Mouse (Mus musculus) heart, embryonic 10.5 days (tissue): ENCODE data around the gene Slc8a2. TPM values are rescaled to one million over a fixed set of nuclear protein-coding genes. Genes with fewer than 3 reads are reported as not detected.

Experiments
- DNase-seq: peaks from one replicate; pipeline ENCODE4 v3.0.0-alpha.2; 2017; ENCODE audit warnings: low spot score
- H3K27ac ChIP-seq: fragments of 300-500 bp; sonication (generic); 2 replicates; pipeline ENCODE4 v1.5.1; 2016; ENCODE audit warnings: mild to moderate bottlenecking
- H3K27me3 ChIP-seq: fragments of 300-500 bp; sonication (generic); 2 replicates; pipeline ENCODE4 v1.6.1; 2016; ENCODE audit warnings: mild to moderate bottlenecking; ENCODE audit not compliant: poor library complexity, insufficient read depth, severe bottlenecking
- H3K36me3 ChIP-seq: fragments of 300-500 bp; sonication (generic); 2 replicates; pipeline ENCODE4 v1.6.1; 2016; ENCODE audit warnings: mild to moderate bottlenecking, moderate library complexity
- H3K4me1 ChIP-seq: fragments of 300-500 bp; sonication (generic); 2 replicates; pipeline ENCODE4 v1.6.1; 2016; ENCODE audit warnings: mild to moderate bottlenecking
- H3K4me3 ChIP-seq: fragments of 300-500 bp; sonication (generic); 2 replicates; pipeline ENCODE4 v1.5.1; 2016; ENCODE audit warnings: mild to moderate bottlenecking, moderate library complexity
- H3K9me3 ChIP-seq: fragments of 300-500 bp; sonication (generic); 2 replicates; pipeline ENCODE4 v1.6.1; 2016; ENCODE audit warnings: mild to moderate bottlenecking, moderate library complexity
- WGBS: fragments of 180-500 bp; shearing (Covaris S2); methylation state at CpG from one replicate; pipeline ENCODE4 v1.1.7; 2016; 5-methylcytosine and 5-hydroxymethylcytosine counted together
- polyA plus RNA-seq: library from polyadenylated mRNA; unstranded; fragments of >200 nt; fragmentation: Nextera tagmentation; extraction: Ambion mirVana; gene quantifications from 2 replicates; pipeline ENCODE4 v1.2.1, GENCODE M21; 2016

The Slc8a2 gene
- polyA plus RNA-seq, 1 experiment from 2014 or later: 0.24 TPM

GRCm38 (mm10) chr7:16129846-16130691, 443 bp downstream of the Slc8a2 start:
- WGBS: 2% methylated on average over 37 of the region's 38 CpGs
- H3K27ac ChIP-seq: peak overlapping the region; percentile 87
- peaks cover 31% of the 10 kb centered on the region; the same call in 1 of the 2 replicates for H3K27me3 ChIP-seq
- peak overlapping the region; percentile 75 for H3K4me3 ChIP-seq
- H3K36me3 ChIP-seq: peaks cover 29% of the 10 kb centered on the region
- peaks cover 38% of the 10 kb centered on the region for H3K4me1 ChIP-seq
- peak; percentile 88 for DNase-seq
- no peaks in the 10 kb centered on the region for H3K9me3 ChIP-seq

- DNase-seq: no peak
- H3K9me3 ChIP-seq: no peaks in the 10 kb centered on the region
- H3K27me3 ChIP-seq: peaks cover 31% of the 10 kb centered on the region; the same call in 1 of the 2 replicates
- no peak overlapping the region for H3K27ac ChIP-seq
- H3K36me3 ChIP-seq: peaks cover 19% of the 10 kb centered on the region
- peak overlapping the region; percentile 75 for H3K4me3 ChIP-seq
- peaks cover 38% of the 10 kb centered on the region for H3K4me1 ChIP-seq
- 39% methylated on average over 13 of the region's 13 CpGs for WGBS
Observed at GRCm38 (mm10) chr7:16130956-16131634, 1.5 kb downstream of the Slc8a2 start.

- DNase-seq: no peak
- 16% methylated on average over 7 of the region's 7 CpGs for WGBS
- no peak overlapping the region for H3K27ac ChIP-seq
- no peaks in the 10 kb centered on the region for H3K9me3 ChIP-seq
- peaks cover 38% of the 10 kb centered on the region for H3K4me1 ChIP-seq
- H3K36me3 ChIP-seq: peaks cover 10% of the 10 kb centered on the region
- peaks cover 31% of the 10 kb centered on the region; the same call in 1 of the 2 replicates for H3K27me3 ChIP-seq
- no peak overlapping the region for H3K4me3 ChIP-seq
Observed at GRCm38 (mm10) chr7:16132161-16132581, 2.5 kb downstream of the Slc8a2 start.

GRCm38 (mm10) chr7:16132926-16133325, 3.3 kb downstream of the Slc8a2 start:
- WGBS: 68% methylated on average over 3 of the region's 3 CpGs
- Histone ChIP-seq H3K36me3 (0 out of 2 replicates have a peak, but pooled peaks cover 4% of the 10 kb centered on the region), H3K27me3 (peaks cover 31% of the 10 kb centered on the region; the same call in 1 of the 2 replicates), H3K9me3 (no peaks in the 10 kb centered on the region), H3K27ac (no peak overlapping the region), H3K4me1 (peaks cover 38% of the 10 kb centered on the region), H3K4me3 (no peak overlapping the region)
- DNase-seq: no peak

- Histone ChIP-seq H3K4me3 (no peak overlapping the region), H3K4me1 (peaks cover 37% of the 10 kb centered on the region), H3K27ac (no peak overlapping the region), H3K27me3 (peaks cover 31% of the 10 kb centered on the region; the same call in 1 of the 2 replicates), H3K9me3 (no peaks in the 10 kb centered on the region), H3K36me3 (0 out of 2 replicates have a peak, but pooled peaks cover 4% of the 10 kb centered on the region)
- DNase-seq: no peak
- WGBS: 82% methylated on average over 9 of the region's 9 CpGs
Observed at GRCm38 (mm10) chr7:16133691-16134090, 4.1 kb downstream of the Slc8a2 start.

- DNase-seq: no peak
- WGBS: 64% methylated on average over 7 of the region's 7 CpGs
- Histone ChIP-seq H3K9me3 (no peaks in the 10 kb centered on the region), H3K27me3 (peaks cover 31% of the 10 kb centered on the region; the same call in 1 of the 2 replicates), H3K27ac (no peak overlapping the region), H3K4me3 (no peak overlapping the region), H3K4me1 (peaks cover 24% of the 10 kb centered on the region), H3K36me3 (0 out of 2 replicates have a peak, but pooled peaks cover 4% of the 10 kb centered on the region)
Observed at GRCm38 (mm10) chr7:16134951-16135392, 5.3 kb downstream of the Slc8a2 start.

- H3K27me3 ChIP-seq: peaks cover 38% of the 10 kb centered on the region
- 0 out of 2 replicates have a peak, but pooled peaks cover 2% of the 10 kb centered on the region for H3K36me3 ChIP-seq
- WGBS: 29% methylated on average over 27 of the region's 27 CpGs
- no peaks in the 10 kb centered on the region for H3K9me3 ChIP-seq
- no peak for DNase-seq
- H3K27ac ChIP-seq: no peak overlapping the region
- H3K4me3 ChIP-seq: no peak overlapping the region
- H3K4me1 ChIP-seq: no peaks in the 10 kb centered on the region
Observed at GRCm38 (mm10) chr7:16146489-16147410, 17.1 kb downstream of the Slc8a2 start.

GRCm38 (mm10) chr7:16147643-16148042, 18.0 kb downstream of the Slc8a2 start:
- H3K27me3 ChIP-seq: peaks cover 38% of the 10 kb centered on the region
- H3K36me3 ChIP-seq: 0 out of 2 replicates have a peak, but pooled peaks cover 2% of the 10 kb centered on the region
- no peak overlapping the region for H3K4me3 ChIP-seq
- H3K4me1 ChIP-seq: no peaks in the 10 kb centered on the region
- H3K9me3 ChIP-seq: no peaks in the 10 kb centered on the region
- peak; percentile 84 for DNase-seq
- H3K27ac ChIP-seq: no peak overlapping the region
- 12% methylated on average over 15 of the region's 15 CpGs for WGBS

- peaks cover 38% of the 10 kb centered on the region for H3K27me3 ChIP-seq
- no peak overlapping the region for H3K4me3 ChIP-seq
- WGBS: 59% methylated on average over 5 of the region's 5 CpGs
Observed at GRCm38 (mm10) chr7:16149241-16149640, 19.6 kb downstream of the Slc8a2 start.

GRCm38 (mm10) chr7:16150191-16151145, 20.8 kb downstream of the Slc8a2 start:
- Histone ChIP-seq H3K9me3 (no peaks in the 10 kb centered on the region), H3K36me3 (no peaks in the 10 kb centered on the region), H3K4me3 (no peak overlapping the region), H3K27ac (no peak overlapping the region), H3K27me3 (peaks cover 28% of the 10 kb centered on the region), H3K4me1 (peaks cover 3% of the 10 kb centered on the region)
- no peak for DNase-seq
- 65% methylated on average over 9 of the region's 9 CpGs for WGBS

More at GRCm38 (mm10) chr7:16149241-16149640, 19.6 kb downstream of the Slc8a2 start:
- Histone ChIP-seq H3K4me1 (no peaks in the 10 kb centered on the region), H3K36me3 (0 out of 2 replicates have a peak, but pooled peaks cover 2% of the 10 kb centered on the region), H3K9me3 (no peaks in the 10 kb centered on the region), H3K27ac (no peak overlapping the region)
- DNase-seq: no peak

GRCm38 (mm10) chr7:16153522-16153921, 23.9 kb downstream of the Slc8a2 start:
- 18% methylated on average over 10 of the region's 10 CpGs for WGBS
- no peak overlapping the region for H3K27ac ChIP-seq
- H3K9me3 ChIP-seq: no peaks in the 10 kb centered on the region
- H3K27me3 ChIP-seq: peaks cover 23% of the 10 kb centered on the region
- DNase-seq: no peak
- H3K4me3 ChIP-seq: no peak overlapping the region
- H3K36me3 ChIP-seq: no peaks in the 10 kb centered on the region
- H3K4me1 ChIP-seq: peaks cover 7% of the 10 kb centered on the region
